Mouse (Mus musculus): Measurements from ENCODE around the gene Trim5. TPM values are rescaled to one million over a fixed set of nuclear protein-coding genes. Genes with fewer than 3 reads are reported as not detected.

Gene Trim5
- 0.18 and 0.25 TPM in 2 replicates for polyA plus RNA-seq (2012; rRNA removed)

DNA sequence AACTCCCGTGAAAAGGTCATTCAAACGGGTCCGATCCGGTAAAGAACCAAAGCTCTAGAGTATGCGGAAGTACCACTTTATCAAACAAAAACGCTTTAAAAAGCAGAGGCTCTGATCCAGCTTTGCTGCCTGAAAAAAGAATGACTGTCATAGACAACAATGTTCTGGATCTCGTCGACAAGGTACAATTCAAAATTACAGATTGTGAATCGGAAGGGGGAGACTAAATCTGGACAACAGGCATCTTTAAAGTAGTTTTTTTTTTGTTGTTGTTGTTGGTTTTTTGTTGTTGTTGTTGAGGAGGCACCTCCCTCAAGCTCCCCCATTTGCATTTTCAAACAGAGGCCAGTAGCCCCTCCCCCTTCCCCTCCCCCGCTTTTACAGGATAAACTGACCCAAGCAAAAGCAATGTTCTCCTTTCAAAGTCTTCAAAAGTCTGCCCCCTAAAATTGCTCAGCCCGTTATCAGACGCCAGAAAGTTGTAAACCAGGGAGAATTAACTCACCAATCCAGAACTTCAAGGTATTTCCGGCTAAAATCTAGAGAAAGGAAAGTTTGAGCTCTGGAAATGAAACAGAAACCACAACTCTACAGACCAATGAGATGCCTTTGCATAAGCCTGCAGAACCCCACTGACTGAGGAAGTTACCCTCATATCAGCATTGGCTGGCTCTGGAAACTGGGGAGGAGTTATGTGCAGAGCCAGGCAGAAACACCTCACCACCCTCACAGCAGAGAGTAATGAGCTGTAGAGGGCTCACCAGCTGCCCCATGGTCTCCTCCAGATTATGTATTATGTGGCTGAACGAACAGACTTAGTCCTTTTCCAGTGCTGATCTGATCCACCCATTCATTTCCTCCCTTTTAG is at the start of gene Trim5:
Gene Trim5 (minus strand): TSS at position 519 of the 868 bp plus-strand sequence.

DNA sequence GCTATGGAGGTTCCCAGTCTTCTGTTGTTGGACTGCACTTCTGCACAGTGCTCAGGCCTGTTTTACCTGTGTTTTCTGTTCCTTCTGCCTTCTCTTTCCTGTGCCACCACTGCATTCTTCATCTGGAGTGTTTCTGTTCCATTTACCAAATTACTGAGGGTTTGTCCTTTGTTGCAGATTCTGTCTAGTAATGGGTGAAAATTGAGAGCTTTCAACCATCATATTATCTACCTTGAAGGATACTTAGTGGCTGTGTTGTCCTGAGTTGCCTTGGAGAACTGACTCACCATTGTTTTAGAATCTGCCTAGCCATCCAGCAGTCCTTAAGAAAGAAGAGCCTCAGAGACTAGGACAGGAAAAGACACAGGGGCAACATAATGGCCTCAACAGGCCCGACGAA is 41.3 kb upstream of the Trim5 start, which contains the start of gene Trim34b:
Gene Trim34b (plus strand): TSS at position 301 of the 400 bp plus-strand sequence.

DNA sequence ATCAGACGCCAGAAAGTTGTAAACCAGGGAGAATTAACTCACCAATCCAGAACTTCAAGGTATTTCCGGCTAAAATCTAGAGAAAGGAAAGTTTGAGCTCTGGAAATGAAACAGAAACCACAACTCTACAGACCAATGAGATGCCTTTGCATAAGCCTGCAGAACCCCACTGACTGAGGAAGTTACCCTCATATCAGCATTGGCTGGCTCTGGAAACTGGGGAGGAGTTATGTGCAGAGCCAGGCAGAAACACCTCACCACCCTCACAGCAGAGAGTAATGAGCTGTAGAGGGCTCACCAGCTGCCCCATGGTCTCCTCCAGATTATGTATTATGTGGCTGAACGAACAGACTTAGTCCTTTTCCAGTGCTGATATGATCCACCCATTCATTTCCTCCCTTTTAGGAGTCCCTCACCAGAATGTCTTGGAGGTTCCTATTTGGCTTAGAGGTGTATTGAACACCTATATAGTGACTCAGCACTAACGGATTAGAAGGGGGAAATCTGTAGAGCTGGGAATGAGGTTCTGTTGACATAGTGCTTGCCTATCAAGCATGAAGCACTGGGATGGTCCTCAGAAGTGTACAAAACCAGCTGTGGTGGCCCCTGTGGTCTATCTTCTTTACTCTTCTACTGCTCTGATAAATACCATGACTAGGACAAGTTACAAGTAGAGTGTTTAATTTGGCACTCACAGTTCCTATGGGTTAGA is 27.6 kb upstream of the Trim5 start, which contains the start of gene Trim12a:
Gene Trim12a (minus strand): TSS at position 98 of the 712 bp plus-strand sequence.

DNA sequence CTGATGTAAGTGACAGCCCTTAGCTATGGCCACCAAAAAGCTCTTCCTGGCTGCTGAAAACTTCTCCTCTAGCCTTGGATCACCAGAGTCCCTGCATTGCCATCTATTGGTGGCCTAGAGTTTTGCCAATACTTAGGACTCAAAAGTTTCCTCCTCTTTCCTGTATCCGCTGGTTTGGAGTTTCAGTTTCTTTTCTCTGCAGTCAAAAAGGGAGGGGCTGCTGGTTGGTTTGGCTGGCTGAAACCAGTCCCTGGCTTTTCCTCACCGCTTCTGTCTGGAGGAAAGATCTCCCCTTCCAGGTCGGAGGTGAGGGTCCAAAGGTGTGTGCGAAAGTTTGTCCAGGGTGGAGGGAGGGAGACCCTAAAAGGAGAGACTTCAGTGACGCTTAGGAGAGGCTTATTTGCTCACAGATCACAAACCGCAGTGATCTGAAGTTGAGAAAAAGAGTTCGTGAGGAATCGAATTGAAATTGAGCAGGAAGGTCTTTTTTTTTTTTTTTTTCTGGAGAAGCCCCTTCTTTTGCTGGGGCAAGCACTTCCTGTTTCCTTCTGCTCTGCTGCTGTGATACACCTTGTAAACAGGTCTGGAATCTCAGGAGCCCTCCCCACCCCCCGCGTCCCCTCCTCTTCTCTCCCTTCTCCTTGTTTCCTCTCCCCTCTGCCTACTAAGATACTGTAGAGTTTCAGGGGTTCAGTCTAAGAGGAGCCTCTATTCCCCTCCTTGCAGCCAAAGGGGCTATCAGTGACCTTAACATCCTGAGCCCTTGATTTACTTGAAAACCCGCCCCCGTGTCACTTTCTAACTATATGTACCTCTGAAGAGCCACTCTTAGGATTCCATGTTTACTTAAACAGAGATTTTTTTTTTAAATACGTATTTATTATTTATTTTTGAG is 43.4 kb downstream of the Trim5 start, which contains the start of gene Trim34a:
Gene Trim34a (plus strand): TSS at position 171 of the 895 bp plus-strand sequence.

DNA sequence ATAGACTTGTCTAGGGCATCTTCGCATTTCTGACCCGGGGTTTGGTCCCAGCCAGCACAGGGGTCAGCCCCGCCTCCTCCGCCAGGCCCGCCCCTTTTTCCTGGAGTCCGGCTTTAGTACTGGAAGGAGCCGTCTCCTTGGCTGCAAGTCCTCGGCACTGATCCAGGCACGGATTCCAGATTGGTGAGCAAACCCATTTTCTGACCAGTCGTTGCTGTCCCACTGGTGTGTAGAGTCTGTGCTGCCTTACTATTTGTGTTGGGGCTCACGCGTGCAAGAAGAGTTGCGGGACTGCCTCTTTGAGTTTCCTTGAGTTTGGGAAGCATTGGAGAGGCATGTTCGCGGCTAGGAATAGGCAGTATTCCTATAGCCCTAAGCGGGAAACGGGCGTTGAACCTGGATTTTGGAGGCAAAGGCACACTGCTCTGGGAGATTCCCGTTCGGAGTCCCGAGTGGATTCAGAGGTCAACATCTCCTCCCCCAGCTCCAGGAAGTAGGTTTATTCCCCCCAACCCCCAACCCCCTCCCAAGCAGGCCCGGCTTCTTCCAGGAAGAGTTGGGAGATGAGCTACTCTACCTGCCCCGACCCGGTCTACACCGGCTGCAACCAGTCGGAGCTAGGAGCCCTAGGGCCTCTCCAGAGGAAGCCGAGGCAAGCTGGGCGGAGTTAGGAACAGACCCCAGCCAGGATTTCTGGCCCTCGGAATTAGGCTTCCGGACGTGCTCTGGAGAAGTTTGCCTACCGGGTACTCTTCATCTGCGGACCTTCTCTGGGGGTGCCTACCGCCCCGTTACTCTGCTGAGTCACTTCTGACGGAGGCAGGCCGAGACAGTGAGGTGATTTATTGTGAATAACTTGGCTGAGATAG is 69.0 kb downstream of the Trim5 start, which contains the start of gene Trim6:
Gene Trim6 (plus strand): TSS at position 93 of the 869 bp plus-strand sequence.

Other genes with a start within 250 kb of the Trim5 start
- gene Olfr642, start 235.4 kb downstream of the Trim5 start, polyA plus RNA-seq (2012; rRNA removed) = not detected in 2 replicates
- not detected in 2 replicates for gene 4930516K23Rik, start 226.6 kb downstream of the Trim5 start, polyA plus RNA-seq (2012; rRNA removed)
- gene Olfr644, start 216.2 kb downstream of the Trim5 start, polyA plus RNA-seq (2012; rRNA removed) = not detected in 2 replicates
- not detected in 2 replicates for gene Olfr645, start 202.6 kb downstream of the Trim5 start, polyA plus RNA-seq (2012; rRNA removed)
- not detected in 2 replicates for gene Olfr646, start 183.2 kb downstream of the Trim5 start, polyA plus RNA-seq (2012; rRNA removed)
- gene Ubqln5, start 158.3 kb downstream of the Trim5 start, polyA plus RNA-seq (2012; rRNA removed) = not detected in 2 replicates
- not detected in 2 replicates for gene Olfr643, start 150.7 kb downstream of the Trim5 start, polyA plus RNA-seq (2012; rRNA removed)
- not detected in 2 replicates for gene Ubqln3, start 144.8 kb downstream of the Trim5 start, polyA plus RNA-seq (2012; rRNA removed)
- not detected in 2 replicates for gene Ubqlnl, start 137.5 kb downstream of the Trim5 start, polyA plus RNA-seq (2012; rRNA removed)
- 0.02 TPM in 1 of 2 replicates, not detected in the other for gene Olfm5, start 123.3 kb downstream of the Trim5 start, polyA plus RNA-seq (2012; rRNA removed)
- 0.01 and 0.07 TPM in 2 replicates for gene Olfr648, start 104.7 kb downstream of the Trim5 start, polyA plus RNA-seq (2012; rRNA removed)
- gene Olfr649, start 92.1 kb downstream of the Trim5 start, polyA plus RNA-seq (2012; rRNA removed) = not detected in 2 replicates
- gene Trim6, start 69.3 kb downstream of the Trim5 start, polyA plus RNA-seq (2012; rRNA removed) = 2.1 and 3.0 TPM in 2 replicates
- 1.3 and 2.2 TPM in 2 replicates for gene Trim34a, start 43.6 kb downstream of the Trim5 start, polyA plus RNA-seq (2012; rRNA removed)
- 3.8 and 5.2 TPM in 2 replicates for gene Trim12a, start 27.4 kb upstream of the Trim5 start, polyA plus RNA-seq (2012; rRNA removed)
- 0.06 TPM in 1 of 2 replicates, not detected in the other for gene Trim34b, start 41.4 kb upstream of the Trim5 start, polyA plus RNA-seq (2012; rRNA removed)
- gene Trim12c, start 65.3 kb upstream of the Trim5 start, polyA plus RNA-seq (2012; rRNA removed) = 2.3 and 3.8 TPM in 2 replicates
- 0.01 and 0.04 TPM in 2 replicates for gene Trim30b, start 81.8 kb upstream of the Trim5 start, polyA plus RNA-seq (2012; rRNA removed)
- gene Trim30c, start 112.7 kb upstream of the Trim5 start, polyA plus RNA-seq (2012; rRNA removed) = 0.04 and 0.09 TPM in 2 replicates
- gene Trim30a, start 177.1 kb upstream of the Trim5 start, polyA plus RNA-seq (2012; rRNA removed) = 0.52 and 0.99 TPM in 2 replicates
- gene Trim30d, start 219.8 kb upstream of the Trim5 start, polyA plus RNA-seq (2012; rRNA removed) = 0.11 and 0.26 TPM in 2 replicates

Data from central nervous system, embryonic 11.5 days (tissue).